In the genomic region with DNA sequence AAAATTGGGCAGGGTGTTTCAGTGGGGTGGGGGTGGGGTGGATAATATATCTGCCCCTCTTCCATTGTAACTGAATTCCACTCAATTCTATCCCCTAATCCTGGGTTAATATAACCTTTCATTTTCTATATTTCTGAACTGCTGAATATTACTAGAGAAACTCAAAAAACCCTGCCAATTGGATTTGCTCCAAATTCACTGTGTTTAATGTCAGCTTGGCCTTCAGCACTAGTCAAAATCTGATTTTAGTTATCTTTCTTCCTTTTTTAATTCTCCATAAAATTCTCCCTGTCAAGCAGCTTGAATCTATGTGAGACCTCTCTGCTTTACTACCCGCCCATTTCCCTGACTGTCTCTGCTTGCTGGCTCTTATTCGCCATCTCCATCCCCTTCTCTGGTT, we compare ENCODE assay signal across 23 mouse cellular contexts.
DNase-seq lines count a peak whose midpoint lies in the region; ATAC-seq and TF ChIP-seq lines count a peak whose summit lies in the region.
"Had no signal": no experiment of that assay in that cellular context is flagged by ENCODE, and none has a peak within 500 bp of the region (broad histone marks: within the 10 kb centered on the region; RNA-seq: fewer than 3 reads in every experiment).

No protein-coding gene starts in this region.

- 66% methylated on average over 2 of the region's 2 CpGs for WGBS in embryonic facial prominence, embryonic 14.5 days
- 85% methylated on average over 2 of the region's 2 CpGs for WGBS in embryonic facial prominence, embryonic 10.5 days
- 67% methylated on average over 2 of the region's 2 CpGs for WGBS in limb, embryonic 14.5 days
- WGBS in limb, embryonic 10.5 days: 84% methylated on average over 2 of the region's 2 CpGs

- H3K9me3 ChIP-seq in embryonic facial prominence, embryonic 14.5 days (ENCODE audit: control insufficient read depth, low read length): no peaks in the 10 kb centered on the region
- no peaks in the 10 kb centered on the region for H3K9me3 ChIP-seq in embryonic facial prominence, embryonic 10.5 days
- no peaks in the 10 kb centered on the region for H3K9me3 ChIP-seq in limb, embryonic 14.5 days (ENCODE audit: control insufficient read depth, low read length)
- no peaks in the 10 kb centered on the region for H3K9me3 ChIP-seq in limb, embryonic 10.5 days (replicated peaks)
- H3K9me3 ChIP-seq: embryonic facial prominence, embryonic 13.5 days; heart, embryonic 12.5 days; hindbrain, embryonic 10.5 days; hindbrain, embryonic 15.5 days had no signal

- TF ChIP-seq POLR2A in limb, embryonic 14.5 days (IDR thresholded peaks at IDR 0.05; ENCODE audit: borderline replicate concordance, extremely low read depth, insufficient read depth, insufficient read length): no peak

- H3K36me3 ChIP-seq in embryonic facial prominence, embryonic 14.5 days (ENCODE audit: control insufficient read depth, insufficient read depth, low read length): no peaks in the 10 kb centered on the region
- H3K36me3 ChIP-seq in embryonic facial prominence, embryonic 10.5 days (replicated peaks): no peaks in the 10 kb centered on the region
- no peaks in the 10 kb centered on the region for H3K36me3 ChIP-seq in limb, embryonic 14.5 days (ENCODE audit: control insufficient read depth, insufficient read depth, low read length)
- no peaks in the 10 kb centered on the region for H3K36me3 ChIP-seq in limb, embryonic 10.5 days
- H3K36me3 ChIP-seq: embryonic facial prominence, embryonic 13.5 days; G1E; heart, embryonic 12.5 days; hindbrain, embryonic 10.5 days; hindbrain, embryonic 15.5 days had no signal

- H3K4me3 ChIP-seq in embryonic facial prominence, embryonic 14.5 days (ENCODE audit: low read depth, low read length): no peak overlapping the region
- no peak overlapping the region for H3K4me3 ChIP-seq in embryonic facial prominence, embryonic 10.5 days
- H3K4me3 ChIP-seq in limb, embryonic 14.5 days (replicated peaks; ENCODE audit: low read length): no peak overlapping the region
- no peak overlapping the region for H3K4me3 ChIP-seq in limb, embryonic 10.5 days
- H3K4me3 ChIP-seq: embryonic facial prominence, embryonic 13.5 days; gastrocnemius, adult 2 months; heart, embryonic 12.5 days; hindbrain, embryonic 10.5 days; hindbrain, embryonic 15.5 days had no signal

- H3K4me2 ChIP-seq in embryonic facial prominence, embryonic 14.5 days (ENCODE audit: low read depth, low read length): no peak overlapping the region
- no peak overlapping the region for H3K4me2 ChIP-seq in limb, embryonic 14.5 days (replicated peaks; ENCODE audit: low read depth, low read length, severe bottlenecking)
- H3K4me2 ChIP-seq: embryonic facial prominence, embryonic 13.5 days; heart, embryonic 12.5 days; hindbrain, embryonic 15.5 days had no signal

- H3K9ac ChIP-seq in embryonic facial prominence, embryonic 14.5 days (ENCODE audit: low read depth, low read length): no peak overlapping the region
- no peak overlapping the region for H3K9ac ChIP-seq in limb, embryonic 14.5 days (ENCODE audit: low read depth, low read length, severe bottlenecking)
- H3K9ac ChIP-seq: embryonic facial prominence, embryonic 13.5 days; heart, embryonic 12.5 days; hindbrain, embryonic 15.5 days had no signal

- H3K27ac ChIP-seq in embryonic facial prominence, embryonic 14.5 days (replicated peaks; ENCODE audit: low read depth, low read length): no peak overlapping the region
- no peak overlapping the region for H3K27ac ChIP-seq in embryonic facial prominence, embryonic 10.5 days (replicated peaks)
- no peak overlapping the region for H3K27ac ChIP-seq in limb, embryonic 14.5 days (replicated peaks; ENCODE audit: low read depth, low read length)
- no peak overlapping the region for H3K27ac ChIP-seq in limb, embryonic 10.5 days
- H3K27ac ChIP-seq: embryonic facial prominence, embryonic 13.5 days; gastrocnemius, adult 2 months; hindbrain, embryonic 10.5 days; hindbrain, embryonic 15.5 days had no signal

- H3K4me1 ChIP-seq in embryonic facial prominence, embryonic 14.5 days (ENCODE audit: control insufficient read depth, insufficient read depth, low read length): no peaks in the 10 kb centered on the region
- no peaks in the 10 kb centered on the region for H3K4me1 ChIP-seq in embryonic facial prominence, embryonic 10.5 days
- H3K4me1 ChIP-seq in limb, embryonic 14.5 days (ENCODE audit: control insufficient read depth, insufficient read depth, low read length): no peaks in the 10 kb centered on the region
- no peaks in the 10 kb centered on the region for H3K4me1 ChIP-seq in limb, embryonic 10.5 days
- H3K4me1 ChIP-seq: embryonic facial prominence, embryonic 13.5 days; heart, embryonic 12.5 days; hindbrain, embryonic 15.5 days had no signal

- no peak for ATAC-seq in embryonic facial prominence, embryonic 14.5 days (ENCODE audit: low read depth)
- no peak for ATAC-seq in limb, embryonic 14.5 days (ENCODE audit: low FRiP score, low read depth)
- ATAC-seq: CD4-positive, CD25-positive, alpha-beta regulatory T cell, adult 4 months; forebrain, embryonic 16.5 days; inflammation-experienced regulatory T-cells, adult 6 months; intestine, postnatal 0 days had no signal

- peak; percentile 5 to 76 for DNase-seq in adrenal gland, adult (ENCODE audit: inconsistent age in 2 of 2, low spot score in 1 of 2)
- no peak for DNase-seq in adrenal gland, adult 18-20 months (ENCODE audit: low spot score in 2 of 2)
- DNase-seq in embryonic facial prominence, embryonic 14.5 days (ENCODE audit: low spot score): peak; percentile 82
- DNase-seq in embryonic facial prominence, embryonic 10.5 days (ENCODE audit: low spot score): no peak
- peak; percentile 72 for DNase-seq in limb, embryonic 14.5 days (ENCODE audit: low spot score)
- no peak for DNase-seq in limb, embryonic 10.5 days (ENCODE audit: low spot score)
- DNase-seq in brain, adult 2 months (ENCODE audit: low read depth, low spot score): peak; percentile 17
- no peak for DNase-seq in frontal cortex, adult 2 months (ENCODE audit: extremely low spot score in 1 of 2, low spot score in 1 of 2)
- DNase-seq: B cell, adult 2 months; cerebellum, adult 2 months; embryo, embryonic 11 days; gastrocnemius, adult 2 months; gastrocnemius, postnatal 25 days; kidney, adult 8-10 months had no signal

- no peaks in the 10 kb centered on the region for H3K27me3 ChIP-seq in embryonic facial prominence, embryonic 14.5 days (replicated peaks; ENCODE audit: control insufficient read depth, insufficient read depth, low read length)
- no peaks in the 10 kb centered on the region for H3K27me3 ChIP-seq in embryonic facial prominence, embryonic 10.5 days (replicated peaks; ENCODE audit: low read depth, poor library complexity, severe bottlenecking)
- H3K27me3 ChIP-seq in limb, embryonic 14.5 days (ENCODE audit: control insufficient read depth, insufficient read depth, low read length): no peaks in the 10 kb centered on the region
- no peaks in the 10 kb centered on the region for H3K27me3 ChIP-seq in limb, embryonic 10.5 days (ENCODE audit: low read depth, poor library complexity, severe bottlenecking)
- H3K27me3 ChIP-seq: embryonic facial prominence, embryonic 13.5 days; heart, embryonic 12.5 days; hindbrain, embryonic 15.5 days had no signal

Comparison
In these comparisons a context has a peak if more than half of its experiments do, and no peak if none do; other contexts are left out.
1. DNase-seq: peak in adrenal gland, adult (2 of 2), embryonic facial prominence, embryonic 14.5 days (single experiment), limb, embryonic 14.5 days (single experiment) and brain, adult 2 months (single experiment); none in adrenal gland, adult 18-20 months (0 of 2), embryonic facial prominence, embryonic 10.5 days (single experiment), limb, embryonic 10.5 days (single experiment) and frontal cortex, adult 2 months (0 of 2).